Mouse (Mus musculus) lung, embryonic 16.5 days (tissue): ENCODE data around the gene Slfnl1. TPM values are rescaled to one million over a fixed set of nuclear protein-coding genes. Genes with fewer than 3 reads are reported as not detected.

Source experiments
- ATAC-seq: fragments of 200-750 bp; cut with Nextera tagmentation; 2 replicates; pipeline ENCODE4 v1.8.0; 2017; ENCODE audit warnings: low read depth, mild to moderate bottlenecking, moderate library complexity
- H3K27ac ChIP-seq: fragments of 300-500 bp; sonication (generic); 2 replicates; pipeline ENCODE4 v1.5.1; 2014; ENCODE audit warnings: mild to moderate bottlenecking, control low read depth, low read length
- H3K27me3 ChIP-seq: fragments of 300-500 bp; sonication (generic); 2 replicates; pipeline ENCODE4 v1.6.1; 2014; ENCODE audit warnings: low read depth, low read length, mixed read lengths; ENCODE audit not compliant: control insufficient read depth, insufficient read depth
- H3K36me3 ChIP-seq: fragments of 300-500 bp; sonication (generic); 2 replicates; pipeline ENCODE4 v1.6.1; 2014; ENCODE audit warnings: low read length; ENCODE audit not compliant: control insufficient read depth, insufficient read depth
- H3K4me1 ChIP-seq: fragments of 300-500 bp; sonication (generic); replicated peaks from 2 replicates; pipeline ENCODE4 v1.6.1; 2014; ENCODE audit warnings: low read length, mixed read lengths; ENCODE audit not compliant: control insufficient read depth, insufficient read depth
- H3K4me2 ChIP-seq: fragments of 300-500 bp; sonication (generic); 2 replicates; pipeline ENCODE4 v1.6.1; 2014; ENCODE audit warnings: low read depth, low read length, control low read depth
- H3K4me3 ChIP-seq: fragments of 300-500 bp; sonication (generic); 2 replicates; pipeline ENCODE4 v1.5.1; 2014; ENCODE audit warnings: mild to moderate bottlenecking, low read length, control low read depth
- H3K9ac ChIP-seq: fragments of 300-500 bp; sonication (generic); 2 replicates; pipeline ENCODE4 v1.6.1; 2014; ENCODE audit warnings: low read length, control low read depth
- H3K9me3 ChIP-seq: fragments of 300-500 bp; sonication (generic); 2 replicates; pipeline ENCODE4 v1.6.1; 2016; ENCODE audit warnings: low read length; ENCODE audit not compliant: control insufficient read depth
- WGBS: fragments of 180-500 bp; shearing (Covaris S2); extraction: QIAGEN DNeasy Blood & Tissue Kit; methylation state at CpG from one replicate; pipeline ENCODE4 v1.1.7; 2014; 5-methylcytosine and 5-hydroxymethylcytosine counted together
- polyA plus RNA-seq: library from polyadenylated mRNA; unstranded; fragments of >200 nt; fragmentation: Nextera tagmentation; extraction: Ambion mirVana; gene quantifications from 2 replicates; pipeline ENCODE4 v1.2.1, GENCODE M21; 2015

The Slfnl1 gene
- not detected in 2 replicates for polyA plus RNA-seq

DNA sequence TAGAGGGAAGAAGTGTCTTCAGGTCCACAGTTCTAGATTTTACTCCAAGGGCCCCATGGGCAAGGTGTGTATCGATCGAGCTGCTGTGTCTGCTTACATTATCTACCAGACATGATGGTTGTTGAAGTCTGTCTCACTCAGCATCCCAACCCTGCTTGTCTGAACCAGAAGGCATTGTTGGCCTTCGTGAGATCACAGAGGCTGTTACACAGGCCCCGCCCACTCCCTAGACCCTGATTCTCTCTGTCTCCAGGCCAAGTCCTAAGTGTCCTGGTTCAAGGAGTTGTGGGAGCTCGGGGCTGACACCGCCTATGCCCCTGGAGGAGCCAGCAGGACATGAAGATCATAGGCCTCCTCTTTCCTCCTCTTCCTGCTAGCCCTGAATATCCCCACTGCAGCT lies at the start of gene Slfnl1:
TSS of gene Slfnl1 (plus strand) at position 246 of the 400 bp plus-strand sequence.
- H3K27me3 ChIP-seq = no peaks in the 10 kb centered on the region
- 84% methylated on average over 6 of the region's 6 CpGs for WGBS
- H3K36me3 ChIP-seq = peaks cover 16% of the 10 kb centered on the region
- H3K9ac ChIP-seq = no peak within 1 kb of the TSS
- H3K4me2 ChIP-seq = no peak within 1 kb of the TSS
- ATAC-seq = no peak
- H3K9me3 ChIP-seq = no peaks in the 10 kb centered on the region
- no peaks in the 10 kb centered on the region for H3K4me1 ChIP-seq
- no peak within 1 kb of the TSS for H3K4me3 ChIP-seq
- H3K27ac ChIP-seq = no peak within 1 kb of the TSS

DNA sequence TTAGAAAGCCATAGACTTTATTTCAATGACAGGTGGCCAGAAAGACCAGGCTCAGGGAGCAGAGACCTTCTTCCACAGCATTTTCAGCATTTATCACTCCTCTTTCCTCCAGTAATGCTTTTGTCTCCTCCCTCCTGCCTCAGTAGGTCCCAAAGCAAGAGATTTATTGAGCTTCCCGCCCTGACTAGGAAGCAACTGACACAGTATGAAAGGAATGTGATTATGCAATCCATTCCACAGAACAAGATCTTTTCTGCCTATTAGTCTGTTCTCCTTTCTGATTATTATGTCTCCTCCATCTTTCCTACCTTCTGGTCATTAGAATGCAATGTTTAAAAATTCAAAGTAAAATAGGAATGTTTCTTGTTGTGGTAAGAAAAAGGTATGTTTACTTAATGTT lies 44.3 kb upstream of the Slfnl1 start:
- no peak overlapping the region for H3K27ac ChIP-seq
- no peak overlapping the region for H3K9ac ChIP-seq
- ATAC-seq = no peak
- no peaks in the 10 kb centered on the region for H3K9me3 ChIP-seq
- H3K36me3 ChIP-seq = peaks cover 2% of the 10 kb centered on the region; the same call in 1 of the 2 replicates
- H3K4me2 ChIP-seq = no peak overlapping the region
- H3K27me3 ChIP-seq = no peaks in the 10 kb centered on the region
- WGBS = 20% methylated on average over 1 of the region's 1 CpGs
- no peak overlapping the region for H3K4me3 ChIP-seq
- H3K4me1 ChIP-seq = peaks cover 4% of the 10 kb centered on the region; the same call in 1 of the 2 replicates

GRCm38 (mm10) chr4:120506955-120507354 lies 25.1 kb upstream of the Slfnl1 start:
- ATAC-seq = no peak
- 86% methylated on average over 1 of the region's 1 CpGs for WGBS
- H3K9ac ChIP-seq = no peak overlapping the region
- peaks cover 20% of the 10 kb centered on the region for H3K36me3 ChIP-seq
- H3K27me3 ChIP-seq = no peaks in the 10 kb centered on the region
- no peak overlapping the region for H3K4me2 ChIP-seq
- H3K4me1 ChIP-seq = no peaks in the 10 kb centered on the region
- H3K9me3 ChIP-seq = no peaks in the 10 kb centered on the region
- no peak overlapping the region for H3K27ac ChIP-seq
- H3K4me3 ChIP-seq = no peak overlapping the region

DNA sequence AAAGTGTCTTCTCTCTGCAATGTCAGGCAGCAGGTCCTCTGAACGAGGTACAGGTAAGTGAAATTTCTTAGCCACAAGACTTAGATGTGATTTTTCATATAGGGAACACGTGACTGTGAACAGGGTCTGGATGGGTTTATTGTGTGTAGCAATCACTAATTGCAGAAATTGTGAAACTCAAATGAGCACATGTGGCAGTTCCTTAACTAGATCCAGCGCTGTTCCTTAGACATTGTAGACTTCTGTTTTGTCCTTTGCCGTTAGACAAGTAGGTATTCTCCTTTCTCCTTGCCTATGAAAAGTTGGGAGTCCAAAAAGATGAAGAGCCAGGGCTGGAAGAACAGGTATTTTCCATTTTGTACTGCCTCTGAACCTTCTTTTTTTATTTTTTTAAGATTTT lies 20.8 kb upstream of the Slfnl1 start:
- WGBS = 92% methylated on average over 4 of the region's 4 CpGs
- Histone ChIP-seq H3K4me3 (no peak overlapping the region), H3K27me3 (no peaks in the 10 kb centered on the region), H3K4me1 (no peaks in the 10 kb centered on the region), H3K9ac (no peak overlapping the region), H3K27ac (no peak overlapping the region), H3K4me2 (no peak overlapping the region), H3K36me3 (peaks cover 20% of the 10 kb centered on the region), H3K9me3 (no peaks in the 10 kb centered on the region)
- ATAC-seq = no peak

- Histone ChIP-seq H3K9me3 (no peaks in the 10 kb centered on the region), H3K27ac (no peak overlapping the region), H3K4me1 (0 out of 2 replicates have a peak, but pooled peaks cover 2% of the 10 kb centered on the region), H3K4me3 (no peak overlapping the region), H3K4me2 (no peak overlapping the region), H3K9ac (no peak overlapping the region), H3K36me3 (peaks cover 16% of the 10 kb centered on the region), H3K27me3 (no peaks in the 10 kb centered on the region)
- 98% methylated on average over 2 of the region's 2 CpGs for WGBS
- no peak for ATAC-seq
Measured at GRCm38 (mm10) chr4:120514366-120514765, 17.7 kb upstream of the Slfnl1 start.

- ATAC-seq = peak; percentile 61; the same call in 1 of the 2 replicates
- Histone ChIP-seq H3K4me2 (no peak overlapping the region), H3K9ac (no peak overlapping the region), H3K4me1 (0 out of 2 replicates have a peak, but pooled peaks cover 2% of the 10 kb centered on the region), H3K27ac (0 out of 2 replicates have a peak overlapping the region, but pooled peaks have one; percentile 25), H3K9me3 (no peaks in the 10 kb centered on the region), H3K36me3 (peaks cover 14% of the 10 kb centered on the region), H3K4me3 (no peak overlapping the region), H3K27me3 (no peaks in the 10 kb centered on the region)
- WGBS = 77% methylated on average over 7 of the region's 7 CpGs
Measured at GRCm38 (mm10) chr4:120516491-120516890, 15.5 kb upstream of the Slfnl1 start.

GRCm38 (mm10) chr4:120516907-120517306 lies 15.1 kb upstream of the Slfnl1 start:
- Histone ChIP-seq H3K27me3 (no peaks in the 10 kb centered on the region), H3K9ac (no peak overlapping the region), H3K27ac (peak overlapping the region; percentile 25; the same call in 1 of the 2 replicates), H3K4me3 (no peak overlapping the region), H3K4me1 (0 out of 2 replicates have a peak, but pooled peaks cover 2% of the 10 kb centered on the region), H3K4me2 (no peak overlapping the region), H3K36me3 (peaks cover 14% of the 10 kb centered on the region), H3K9me3 (no peaks in the 10 kb centered on the region)
- WGBS = 82% methylated on average over 7 of the region's 7 CpGs
- ATAC-seq = no peak

DNA sequence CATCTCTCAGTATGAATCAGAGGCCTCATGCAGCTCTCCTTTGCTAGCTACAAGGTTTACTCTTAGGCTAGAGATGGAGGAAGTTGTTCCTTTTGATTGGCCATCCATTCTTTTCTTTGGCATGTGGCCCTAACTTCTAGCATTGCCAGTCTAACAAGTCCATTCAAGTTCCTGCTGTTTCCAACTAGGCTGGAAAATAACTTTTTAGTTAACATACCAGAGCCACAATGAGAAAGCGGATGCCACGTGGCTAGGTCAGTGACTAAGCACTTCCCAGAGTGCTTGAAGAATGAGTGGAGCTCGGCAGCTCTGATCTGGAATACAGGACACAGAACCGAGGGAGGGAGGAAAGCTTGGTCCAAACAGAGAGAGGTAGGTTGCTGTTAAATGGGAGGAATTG lies 14.7 kb upstream of the Slfnl1 start:
- Histone ChIP-seq H3K4me2 (no peak overlapping the region), H3K9ac (no peak overlapping the region), H3K9me3 (no peaks in the 10 kb centered on the region), H3K27ac (peak overlapping the region; percentile 25; the same call in 1 of the 2 replicates), H3K4me3 (no peak overlapping the region), H3K4me1 (0 out of 2 replicates have a peak, but pooled peaks cover 2% of the 10 kb centered on the region), H3K36me3 (peaks cover 17% of the 10 kb centered on the region), H3K27me3 (no peaks in the 10 kb centered on the region)
- peak; percentile 43 for ATAC-seq
- 63% methylated on average over 4 of the region's 4 CpGs for WGBS

- H3K36me3 ChIP-seq = peaks cover 32% of the 10 kb centered on the region
- WGBS = 90% methylated on average over 5 of the region's 5 CpGs
Measured at GRCm38 (mm10) chr4:120521761-120522160, 10.3 kb upstream of the Slfnl1 start.

More at GRCm38 (mm10) chr4:120521761-120522160, 10.3 kb upstream of the Slfnl1 start:
- Histone ChIP-seq H3K27me3 (no peaks in the 10 kb centered on the region), H3K4me1 (0 out of 2 replicates have a peak, but pooled peaks cover under 1% of the 10 kb centered on the region), H3K4me2 (no peak overlapping the region), H3K9ac (no peak overlapping the region), H3K9me3 (no peaks in the 10 kb centered on the region), H3K27ac (no peak overlapping the region), H3K4me3 (no peak overlapping the region)
- ATAC-seq = no peak
